Mouse (Mus musculus) stomach, embryonic 15.5 days (tissue): ENCODE results near the gene Zbtb17. TPM values are rescaled to one million over a fixed set of nuclear protein-coding genes. Genes with fewer than 3 reads are reported as not detected.

Experiments
- ATAC-seq: fragments of 200-750 bp; cut with Nextera tagmentation; 2 replicates; pipeline ENCODE4 v1.8.0; 2017; ENCODE audit warnings: low read depth, moderate number of reproducible peaks, moderate TSS enrichment; ENCODE audit not compliant: insufficient read depth, low FRiP score
- H3K27ac ChIP-seq: fragments of 300-500 bp; sonication (generic); 2 replicates; pipeline ENCODE4 v1.5.1; 2015; ENCODE audit warnings: mild to moderate bottlenecking, inconsistent platforms
- H3K27me3 ChIP-seq: fragments of 300-500 bp; sonication (generic); replicated peaks from 2 replicates; pipeline ENCODE4 v1.6.1; 2015; ENCODE audit warnings: inconsistent platforms
- H3K36me3 ChIP-seq: fragments of 300-500 bp; sonication (generic); 2 replicates; pipeline ENCODE4 v1.6.1; 2015; ENCODE audit warnings: inconsistent platforms
- H3K4me1 ChIP-seq: fragments of 300-500 bp; sonication (generic); 2 replicates; pipeline ENCODE4 v1.6.1; 2015; ENCODE audit warnings: inconsistent platforms
- H3K4me2 ChIP-seq: fragments of 300-500 bp; sonication (generic); 2 replicates; pipeline ENCODE4 v1.6.1; 2015; ENCODE audit warnings: mild to moderate bottlenecking, inconsistent platforms
- H3K4me3 ChIP-seq: fragments of 300-500 bp; sonication (generic); replicated peaks from 2 replicates; pipeline ENCODE4 v1.5.1; 2015; ENCODE audit warnings: inconsistent platforms
- H3K9ac ChIP-seq: fragments of 300-500 bp; sonication (generic); 2 replicates; pipeline ENCODE4 v1.6.1; 2015; ENCODE audit warnings: inconsistent platforms
- H3K9me3 ChIP-seq: fragments of 300-500 bp; sonication (generic); 2 replicates; pipeline ENCODE4 v1.6.1; 2016; ENCODE audit warnings: inconsistent platforms
- WGBS: fragments of 180-500 bp; shearing (Covaris S2); methylation state at CpG from one replicate; pipeline ENCODE4 v1.1.7; 2015; 5-methylcytosine and 5-hydroxymethylcytosine counted together
- polyA plus RNA-seq: library from polyadenylated mRNA; unstranded; fragments of >200 nt; fragmentation: Nextera tagmentation; extraction: Ambion mirVana; gene quantifications from 2 replicates; pipeline ENCODE4 v1.2.1, GENCODE M21; 2015

Gene Zbtb17
- polyA plus RNA-seq, 1 experiment from 2014 or later: 27.5 TPM

- peaks cover 19% of the 10 kb centered on the region for H3K4me1 ChIP-seq
- H3K4me3 ChIP-seq: no peak overlapping the region
- H3K9ac ChIP-seq: no peak overlapping the region
- 65% methylated on average over 6 of the region's 6 CpGs for WGBS
- H3K9me3 ChIP-seq: no peaks in the 10 kb centered on the region
- H3K27ac ChIP-seq: no peak overlapping the region
- 0 out of 2 replicates have a peak, but pooled peaks cover 3% of the 10 kb centered on the region for H3K36me3 ChIP-seq
- H3K27me3 ChIP-seq: no peaks in the 10 kb centered on the region
- H3K4me2 ChIP-seq: no peak overlapping the region
- ATAC-seq: no peak
Observed at GRCm38 (mm10) chr4:141512145-141512544, 67.7 kb downstream of the Zbtb17 start.

- H3K9ac ChIP-seq: no peak overlapping the region
- WGBS: 39% methylated on average over 12 of the region's 12 CpGs
- H3K27me3 ChIP-seq: no peaks in the 10 kb centered on the region
- H3K4me3 ChIP-seq: no peak overlapping the region
- H3K36me3 ChIP-seq: peaks cover 12% of the 10 kb centered on the region; the same call in 1 of the 2 replicates
- 0 out of 2 replicates have a peak overlapping the region, but pooled peaks have one; percentile 2 for H3K4me2 ChIP-seq
- peak; percentile 89 for ATAC-seq
- no peaks in the 10 kb centered on the region for H3K9me3 ChIP-seq
- H3K27ac ChIP-seq: peak overlapping the region; percentile 63
- H3K4me1 ChIP-seq: peaks cover 18% of the 10 kb centered on the region
Observed at GRCm38 (mm10) chr4:141514179-141514641, 69.8 kb downstream of the Zbtb17 start.

Other genes starting within 250 kb of the Zbtb17 start
- gene Rsg1, start 230.7 kb upstream of the Zbtb17 start, polyA plus RNA-seq: 5.8 TPM in 2 replicates
- 20.9 and 24.3 TPM in 2 replicates for gene Arhgef19, start 205.2 kb upstream of the Zbtb17 start, polyA plus RNA-seq
- gene Epha2, start 143.4 kb upstream of the Zbtb17 start, polyA plus RNA-seq: 5.9 and 7.3 TPM in 2 replicates
- 2.8 and 3.9 TPM in 2 replicates for gene Fam131c, start 76.4 kb upstream of the Zbtb17 start, polyA plus RNA-seq
- 0.21 and 0.35 TPM in 2 replicates for gene Clcnka, start 45.9 kb upstream of the Zbtb17 start, polyA plus RNA-seq
- gene Clcnkb, start 28.6 kb upstream of the Zbtb17 start, polyA plus RNA-seq: 0.14 TPM in 1 of 2 replicates, not detected in the other
- 2.4 and 2.8 TPM in 2 replicates for gene Hspb7, start 23.9 kb upstream of the Zbtb17 start, polyA plus RNA-seq
- gene Srarp, start 8.5 kb upstream of the Zbtb17 start, polyA plus RNA-seq: not detected in 2 replicates
- gene Spen, start 93.9 kb downstream of the Zbtb17 start, polyA plus RNA-seq: 8.4 and 10.4 TPM in 2 replicates
- gene Fblim1, start 161.4 kb downstream of the Zbtb17 start, polyA plus RNA-seq: 71.1 and 77.2 TPM in 2 replicates
- 4.0 and 6.1 TPM in 2 replicates for gene Tmem82, start 174.0 kb downstream of the Zbtb17 start, polyA plus RNA-seq
- gene Slc25a34, start 179.2 kb downstream of the Zbtb17 start, polyA plus RNA-seq: 0.71 and 0.76 TPM in 2 replicates
- 6.2 and 6.9 TPM in 2 replicates for gene Plekhm2, start 220.2 kb downstream of the Zbtb17 start, polyA plus RNA-seq
- gene Rsc1a1, start 240.9 kb downstream of the Zbtb17 start, polyA plus RNA-seq: 1.0 TPM in 1 of 2 replicates, not detected in the other